Mouse (Mus musculus): ENCODE results near the gene Nelfa. TPM values are rescaled to one million over a fixed set of nuclear protein-coding genes. Genes with fewer than 3 reads are reported as not detected.
"Not testable (repeated sequence)": the region's sequence is repeated elsewhere in the genome, so short reads cannot be mapped to it uniquely, and the experiment has no call there.

Gene Nelfa
- polyA plus RNA-seq, 1 experiment from 2014 or later: 68.3 TPM

- ATAC-seq (replicated peaks; ENCODE audit: low FRiP score): no peak
- Histone ChIP-seq H3K4me2 (no peak overlapping the region), H3K36me3 (ENCODE audit: control insufficient read depth, insufficient read depth, low read length) (no peaks in the 10 kb centered on the region), H3K9ac (ENCODE audit: low read depth, low read length) (no peak overlapping the region), H3K4me3 (ENCODE audit: low read depth, low read length) (no peak overlapping the region), H3K27ac (ENCODE audit: low read depth, low read length) (no peak overlapping the region), H3K4me1 (replicated peaks; ENCODE audit: control insufficient read depth, insufficient read depth, low read length) (no peaks in the 10 kb centered on the region), H3K9me3 (ENCODE audit: control insufficient read depth, low read length) (peaks cover 2% of the 10 kb centered on the region), H3K27me3 (replicated peaks; ENCODE audit: control insufficient read depth, insufficient read depth, low read length) (no peaks in the 10 kb centered on the region)
- WGBS: 86% methylated on average over 17 of the region's 17 CpGs
- no peak for DNase-seq (ENCODE audit: low spot score)
These were observed 17.4 kb upstream of the Nelfa start for GRCm38 (mm10) chr5:33953471-33954185.

- Histone ChIP-seq H3K4me3 (ENCODE audit: low read depth, low read length) (no peak overlapping the region), H3K36me3 (ENCODE audit: control insufficient read depth, insufficient read depth, low read length) (no peaks in the 10 kb centered on the region), H3K27ac (ENCODE audit: low read depth, low read length) (no peak overlapping the region), H3K27me3 (replicated peaks; ENCODE audit: control insufficient read depth, insufficient read depth, low read length) (no peaks in the 10 kb centered on the region), H3K4me1 (replicated peaks; ENCODE audit: control insufficient read depth, insufficient read depth, low read length) (no peaks in the 10 kb centered on the region), H3K4me2 (no peak overlapping the region), H3K9me3 (ENCODE audit: control insufficient read depth, low read length) (peaks cover 11% of the 10 kb centered on the region; the same call in 1 of the 2 replicates), H3K9ac (ENCODE audit: low read depth, low read length) (no peak overlapping the region)
- 88% methylated on average over 4 of the region's 4 CpGs for WGBS
- DNase-seq (ENCODE audit: low spot score) (no peak), ATAC-seq (replicated peaks; ENCODE audit: low FRiP score) (no peak)
These were observed 12.1 kb upstream of the Nelfa start for GRCm38 (mm10) chr5:33948314-33948713.

- H3K4me2 ChIP-seq; H3K4me3 ChIP-seq (ENCODE audit: low read depth, low read length); DNase-seq (ENCODE audit: low spot score); H3K36me3 ChIP-seq (ENCODE audit: control insufficient read depth, insufficient read depth, low read length); H3K27me3 ChIP-seq (replicated peaks; ENCODE audit: control insufficient read depth, insufficient read depth, low read length); H3K27ac ChIP-seq (ENCODE audit: low read depth, low read length); H3K9ac ChIP-seq (ENCODE audit: low read depth, low read length); H3K4me1 ChIP-seq (replicated peaks; ENCODE audit: control insufficient read depth, insufficient read depth, low read length); ATAC-seq (replicated peaks; ENCODE audit: low FRiP score): not testable (repeated sequence)
- 82% methylated on average over 16 of the region's 16 CpGs for WGBS
- H3K9me3 ChIP-seq (ENCODE audit: control insufficient read depth, low read length): peaks cover 13% of the 10 kb centered on the region; the same call in 1 of the 2 replicates
These were observed 10.8 kb upstream of the Nelfa start for GRCm38 (mm10) chr5:33947035-33947434.

- DNase-seq (ENCODE audit: low spot score) (no peak), ATAC-seq (replicated peaks; ENCODE audit: low FRiP score) (no peak)
- 82% methylated on average over 3 of the region's 3 CpGs for WGBS
- Histone ChIP-seq H3K4me1 (replicated peaks; ENCODE audit: control insufficient read depth, insufficient read depth, low read length) (peaks cover 19% of the 10 kb centered on the region), H3K27ac (ENCODE audit: low read depth, low read length) (no peak overlapping the region), H3K4me3 (ENCODE audit: low read depth, low read length) (no peak overlapping the region), H3K4me2 (no peak overlapping the region), H3K9me3 (ENCODE audit: control insufficient read depth, low read length) (peaks cover 12% of the 10 kb centered on the region; the same call in 1 of the 2 replicates), H3K36me3 (ENCODE audit: control insufficient read depth, insufficient read depth, low read length) (peaks cover 11% of the 10 kb centered on the region; the same call in 1 of the 2 replicates), H3K9ac (ENCODE audit: low read depth, low read length) (no peak overlapping the region), H3K27me3 (replicated peaks; ENCODE audit: control insufficient read depth, insufficient read depth, low read length) (no peaks in the 10 kb centered on the region)
These were observed 2.2 kb upstream of the Nelfa start for GRCm38 (mm10) chr5:33938448-33938847.

- WGBS: 91% methylated on average over 2 of the region's 2 CpGs
- no peaks in the 10 kb centered on the region for H3K27me3 ChIP-seq (replicated peaks; ENCODE audit: control insufficient read depth, insufficient read depth, low read length)
- no peak overlapping the region; the same call in 1 of the 2 replicates for H3K9ac ChIP-seq (ENCODE audit: low read depth, low read length)
- H3K4me3 ChIP-seq (ENCODE audit: low read depth, low read length): peak overlapping the region; percentile 96; the same call in 1 of the 2 replicates
- peaks cover 12% of the 10 kb centered on the region; the same call in 1 of the 2 replicates for H3K9me3 ChIP-seq (ENCODE audit: control insufficient read depth, low read length)
- no peak for DNase-seq (ENCODE audit: low spot score)
- no peak for ATAC-seq (replicated peaks; ENCODE audit: low FRiP score)
- H3K36me3 ChIP-seq (ENCODE audit: control insufficient read depth, insufficient read depth, low read length): peaks cover 14% of the 10 kb centered on the region; the same call in 1 of the 2 replicates
- peaks cover 19% of the 10 kb centered on the region for H3K4me1 ChIP-seq (replicated peaks; ENCODE audit: control insufficient read depth, insufficient read depth, low read length)
- peak overlapping the region; percentile 72 for H3K4me2 ChIP-seq
- no peak overlapping the region for H3K27ac ChIP-seq (ENCODE audit: low read depth, low read length)
These were observed 1.0 kb upstream of the Nelfa start for GRCm38 (mm10) chr5:33937230-33937629.

GRCm38 (mm10) chr5:33935700-33936111 lies 507 bp downstream of the Nelfa start:
- WGBS: under 1% methylated on average over 38 of the region's 39 CpGs
- Histone ChIP-seq H3K36me3 (ENCODE audit: control insufficient read depth, insufficient read depth, low read length) (peaks cover 18% of the 10 kb centered on the region; the same call in 1 of the 2 replicates), H3K4me1 (replicated peaks; ENCODE audit: control insufficient read depth, insufficient read depth, low read length) (peaks cover 19% of the 10 kb centered on the region), H3K4me3 (ENCODE audit: low read depth, low read length) (peak overlapping the region; percentile 96), H3K27me3 (replicated peaks; ENCODE audit: control insufficient read depth, insufficient read depth, low read length) (no peaks in the 10 kb centered on the region), H3K27ac (ENCODE audit: low read depth, low read length) (peak overlapping the region; percentile 94), H3K9me3 (ENCODE audit: control insufficient read depth, low read length) (peaks cover 10% of the 10 kb centered on the region; the same call in 1 of the 2 replicates), H3K4me2 (peak overlapping the region; percentile 72), H3K9ac (ENCODE audit: low read depth, low read length) (peak overlapping the region; percentile 96)
- ATAC-seq (replicated peaks; ENCODE audit: low FRiP score) (peak; percentile 46), DNase-seq (ENCODE audit: low spot score) (no peak)

GRCm38 (mm10) chr5:33934877-33935276 lies 1.3 kb downstream of the Nelfa start:
- Histone ChIP-seq H3K4me3 (ENCODE audit: low read depth, low read length) (peak overlapping the region; percentile 96), H3K9ac (ENCODE audit: low read depth, low read length) (peak overlapping the region; percentile 53), H3K27ac (ENCODE audit: low read depth, low read length) (no peak overlapping the region), H3K36me3 (ENCODE audit: control insufficient read depth, insufficient read depth, low read length) (peaks cover 19% of the 10 kb centered on the region), H3K4me1 (replicated peaks; ENCODE audit: control insufficient read depth, insufficient read depth, low read length) (peaks cover 19% of the 10 kb centered on the region), H3K9me3 (ENCODE audit: control insufficient read depth, low read length) (peaks cover 9% of the 10 kb centered on the region; the same call in 1 of the 2 replicates), H3K27me3 (replicated peaks; ENCODE audit: control insufficient read depth, insufficient read depth, low read length) (no peaks in the 10 kb centered on the region), H3K4me2 (peak overlapping the region; percentile 72)
- 70% methylated on average over 7 of the region's 7 CpGs for WGBS
- ATAC-seq (replicated peaks; ENCODE audit: low FRiP score) (no peak), DNase-seq (ENCODE audit: low spot score) (no peak)

GRCm38 (mm10) chr5:33934081-33934480 lies 2.1 kb downstream of the Nelfa start:
- Histone ChIP-seq H3K4me1 (replicated peaks; ENCODE audit: control insufficient read depth, insufficient read depth, low read length) (peaks cover 19% of the 10 kb centered on the region), H3K9me3 (ENCODE audit: control insufficient read depth, low read length) (0 out of 2 replicates have a peak, but pooled peaks cover under 1% of the 10 kb centered on the region), H3K9ac (ENCODE audit: low read depth, low read length) (peak overlapping the region; percentile 53), H3K4me2 (peak overlapping the region; percentile 72), H3K27ac (ENCODE audit: low read depth, low read length) (peak overlapping the region; percentile 39), H3K36me3 (ENCODE audit: control insufficient read depth, insufficient read depth, low read length) (peaks cover 21% of the 10 kb centered on the region), H3K27me3 (replicated peaks; ENCODE audit: control insufficient read depth, insufficient read depth, low read length) (no peaks in the 10 kb centered on the region), H3K4me3 (ENCODE audit: low read depth, low read length) (peak overlapping the region; percentile 96)
- DNase-seq (ENCODE audit: low spot score) (no peak), ATAC-seq (replicated peaks; ENCODE audit: low FRiP score) (no peak)
- 68% methylated on average over 2 of the region's 2 CpGs for WGBS

GRCm38 (mm10) chr5:33932413-33932812 lies 3.8 kb downstream of the Nelfa start:
- no peak overlapping the region for H3K4me3 ChIP-seq (ENCODE audit: low read depth, low read length)
- peaks cover 22% of the 10 kb centered on the region for H3K36me3 ChIP-seq (ENCODE audit: control insufficient read depth, insufficient read depth, low read length)
- no peak for DNase-seq (ENCODE audit: low spot score)
- H3K9ac ChIP-seq (ENCODE audit: low read depth, low read length): no peak overlapping the region
- H3K9me3 ChIP-seq (ENCODE audit: control insufficient read depth, low read length): no peaks in the 10 kb centered on the region
- WGBS: 91% methylated on average over 2 of the region's 2 CpGs
- no peaks in the 10 kb centered on the region for H3K27me3 ChIP-seq (replicated peaks; ENCODE audit: control insufficient read depth, insufficient read depth, low read length)
- no peak for ATAC-seq (replicated peaks; ENCODE audit: low FRiP score)
- H3K4me2 ChIP-seq: no peak overlapping the region
- H3K4me1 ChIP-seq (replicated peaks; ENCODE audit: control insufficient read depth, insufficient read depth, low read length): peaks cover 19% of the 10 kb centered on the region
- H3K27ac ChIP-seq (ENCODE audit: low read depth, low read length): no peak overlapping the region
